Mouse (Mus musculus) neural tube, embryonic 10.5 days (tissue): Measurements from ENCODE around the gene Gm21616.
"Not testable (repeated sequence)": the region's sequence is repeated elsewhere in the genome, so short reads cannot be mapped to it uniquely, and the experiment has no call there.

Source experiments
- DNase-seq: peaks from one replicate; pipeline ENCODE4 v3.0.0-alpha.2; 2017; ENCODE audit warnings: low spot score; ENCODE audit errors: extremely low spot score

Gm21616 gene

DNA sequence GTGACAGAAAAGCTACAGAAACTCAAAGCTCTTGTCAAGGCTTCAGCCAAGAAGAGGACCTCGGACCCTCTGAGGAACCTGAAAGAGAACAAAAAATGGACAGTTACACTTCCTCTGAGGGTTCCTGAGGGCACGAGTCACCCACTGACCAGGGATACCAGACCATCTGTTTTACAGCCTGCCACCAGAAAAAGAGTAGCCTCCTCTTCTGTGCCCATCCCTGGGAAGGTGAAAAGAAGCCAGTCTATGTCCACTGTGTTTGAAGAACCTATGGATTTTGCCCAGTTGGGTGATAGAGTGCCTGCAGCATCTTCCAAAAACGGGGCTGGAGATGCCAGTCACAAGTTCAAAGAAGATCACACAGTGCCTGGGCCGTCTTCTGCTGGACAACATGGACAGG, at the start of gene Gm21616:
Gene Gm21616 (plus strand): TSS at position 301 of the 400 bp plus-strand sequence.
- not testable (repeated sequence) for DNase-seq
